Mouse (Mus musculus) megakaryocyte, embryonic 14.5 days (primary cell): Measurements from ENCODE around the gene Hes1.

Experiments
- FLI1 ChIP-seq: IDR thresholded peaks from 2 replicates; pipeline ENCODE4 v1.6.1; 2012; ENCODE audit warnings: low read length, inconsistent platforms, mixed read lengths
- GATA1 ChIP-seq: IDR thresholded peaks from 3 replicates; pipeline ENCODE4 v1.6.1; 2012; ENCODE audit warnings: mixed read lengths, low read length, inconsistent platforms, borderline replicate concordance

GRCm38 (mm10) chr16:30111069-30111468 is 46.9 kb downstream of the Hes1 start:
- no peak for TF ChIP-seq GATA1
- no peak for TF ChIP-seq FLI1
